Mouse (Mus musculus) urinary bladder, postnatal 36 days (tissue): Measurements from ENCODE around the gene Alox15.
A peak's percentile ranks its signal among the peaks of the same experiment; 100 is the strongest.
"Not testable (repeated sequence)": the region's sequence is repeated elsewhere in the genome, so short reads cannot be mapped to it uniquely, and the experiment has no call there.

Experiments
- DNase-seq, 2 experiments: peaks; one replicate each; pipeline ENCODE4 v3.0.0; 2022; ENCODE audit warnings: low spot score in 2 of 2, mixed read lengths in 1 of 2

The Alox15 gene

GRCm38 (mm10) chr11:70351868-70352267 is at the start of gene Alox15:
TSS of gene Alox15 (minus strand) at chr11:70352031.
- no peak for DNase-seq

GRCm38 (mm10) chr11:70389421-70389820 is 37.6 kb upstream of the Alox15 start:
- DNase-seq, result no peak

GRCm38 (mm10) chr11:70387436-70387835 is 35.6 kb upstream of the Alox15 start:
- DNase-seq, result no peak

- no peak for DNase-seq
These were observed 32.3 kb upstream of the Alox15 start for GRCm38 (mm10) chr11:70384136-70384535.

- DNase-seq, result no peak
These were observed 29.5 kb upstream of the Alox15 start for GRCm38 (mm10) chr11:70381330-70381729.

GRCm38 (mm10) chr11:70380478-70381005 is 28.7 kb upstream of the Alox15 start:
- DNase-seq, result no peak

GRCm38 (mm10) chr11:70376054-70376453 is 24.2 kb upstream of the Alox15 start:
- no peak for DNase-seq

GRCm38 (mm10) chr11:70374302-70374701 is 22.5 kb upstream of the Alox15 start:
- no peak for DNase-seq

- no peak for DNase-seq
These were observed 21.2 kb upstream of the Alox15 start for GRCm38 (mm10) chr11:70372849-70373557.

- no peak for DNase-seq
These were observed 20.6 kb upstream of the Alox15 start for GRCm38 (mm10) chr11:70372396-70372795.

GRCm38 (mm10) chr11:70368626-70369025 is 16.8 kb upstream of the Alox15 start:
- not testable (repeated sequence) for DNase-seq

- DNase-seq, result not testable (repeated sequence)
These were observed 15.9 kb upstream of the Alox15 start for GRCm38 (mm10) chr11:70367701-70368100.

GRCm38 (mm10) chr11:70348630-70349029 is 3.2 kb downstream of the Alox15 start:
- no peak for DNase-seq

- no peak for DNase-seq
These were observed 4.0 kb downstream of the Alox15 start for GRCm38 (mm10) chr11:70347861-70348260.

GRCm38 (mm10) chr11:70345546-70345945 is 6.3 kb downstream of the Alox15 start:
- DNase-seq, result no peak

GRCm38 (mm10) chr11:70345061-70345460 is 6.8 kb downstream of the Alox15 start:
- DNase-seq, result no peak

GRCm38 (mm10) chr11:70339481-70339880 is 12.3 kb downstream of the Alox15 start:
- DNase-seq, result no peak

- DNase-seq, result peak; percentile 49 to 57
These were observed 17.4 kb downstream of the Alox15 start for GRCm38 (mm10) chr11:70334477-70334876.

- DNase-seq, result no peak
These were observed 27.1 kb downstream of the Alox15 start for GRCm38 (mm10) chr11:70324726-70325125.

GRCm38 (mm10) chr11:70322528-70322927 is 29.3 kb downstream of the Alox15 start, which contains the start of gene Alox12e:
TSS of gene Alox12e (minus strand) at chr11:70322628.
- no peak for DNase-seq

- peak in 1 of 2 experiments; percentile 42 for DNase-seq
These were observed 30.2 kb downstream of the Alox15 start for GRCm38 (mm10) chr11:70321664-70322063.

- DNase-seq, result no peak
These were observed 32.2 kb downstream of the Alox15 start for GRCm38 (mm10) chr11:70319614-70320013.

GRCm38 (mm10) chr11:70313833-70314232 is 38.0 kb downstream of the Alox15 start:
- DNase-seq, result peak in 1 of 2 experiments; percentile 9
